8 mouse cellular contexts compared by ENCODE assay signal in genomic region chr11:68693447-68694040, GRCm38 (mm10). TPM values are rescaled to one million over a fixed set of nuclear protein-coding genes. Genes with fewer than 3 reads are reported as not detected.
A peak's percentile ranks its signal among the peaks of the same experiment; 100 is the strongest.
DNase-seq lines count a peak whose midpoint lies in the region; ATAC-seq and TF ChIP-seq lines count a peak whose summit lies in the region.

No protein-coding gene starts in this region.

- peak overlapping the region; percentile 80 for H3K4me2 ChIP-seq in heart, embryonic 12.5 days
- peak overlapping the region; percentile 55 for H3K4me2 ChIP-seq in intestine, embryonic 14.5 days (ENCODE audit: low read length)
- H3K4me2 ChIP-seq in myocyte (ENCODE audit: low read depth): peak overlapping the region; percentile 88

- peaks cover 59% of the 10 kb centered on the region for H3K79me2 ChIP-seq in myocyte (ENCODE audit: control insufficient read depth, insufficient read depth)

- no peak for TF ChIP-seq POLR2A in myocyte (IDR thresholded peaks at IDR 0.05; ENCODE audit: insufficient read length, low read depth)

- H3K9ac ChIP-seq in heart, embryonic 12.5 days: peak overlapping the region; percentile 97
- peak overlapping the region; percentile 94 for H3K9ac ChIP-seq in intestine, embryonic 14.5 days (ENCODE audit: low read length)

- H3K4me1 ChIP-seq in heart, embryonic 12.5 days (replicated peaks): peaks cover 29% of the 10 kb centered on the region
- H3K4me1 ChIP-seq in intestine, embryonic 14.5 days (replicated peaks; ENCODE audit: control insufficient read depth, insufficient read depth, low read length): peaks cover 16% of the 10 kb centered on the region

- H3K27me3 ChIP-seq in heart, embryonic 12.5 days (replicated peaks): no peaks in the 10 kb centered on the region
- H3K27me3 ChIP-seq in intestine, embryonic 14.5 days (replicated peaks; ENCODE audit: control insufficient read depth, insufficient read depth, low read length): no peaks in the 10 kb centered on the region
- no peaks in the 10 kb centered on the region for H3K27me3 ChIP-seq in myocyte (ENCODE audit: control insufficient read depth, insufficient read depth, insufficient read length)

- no peak for ATAC-seq in heart, embryonic 12.5 days (ENCODE audit: insufficient number of reproducible peaks, low FRiP score)
- ATAC-seq in intestine, embryonic 14.5 days (replicated peaks; ENCODE audit: low FRiP score, low TSS enrichment, low read depth): no peak

- WGBS in heart, embryonic 12.5 days: 7% methylated on average over 10 of the region's 10 CpGs
- WGBS in intestine, embryonic 14.5 days: 14% methylated on average over 10 of the region's 10 CpGs

- DNase-seq in heart, postnatal 10 days: no peak
- peak; percentile 31 for DNase-seq in embryo, embryonic 11 days
- DNase-seq in intestine, embryonic 14.5 days (ENCODE audit: low spot score): peak; percentile 57
- no peak for DNase-seq in Muller cell, postnatal 12 days (ENCODE audit: inconsistent ontology term)
- no peak for DNase-seq in gastrocnemius, adult 18-20 months (ENCODE audit: low spot score)
- DNase-seq in left cerebral cortex, postnatal 36 days (ENCODE audit: low spot score in 2 of 2): no peak

- peak overlapping the region; percentile 53 for H3ac ChIP-seq in myocyte (ENCODE audit: control insufficient read depth, insufficient read length)

- 0 out of 2 replicates have a peak, but pooled peaks cover 6% of the 10 kb centered on the region for H3K36me3 ChIP-seq in heart, embryonic 12.5 days
- H3K36me3 ChIP-seq in intestine, embryonic 14.5 days (ENCODE audit: control insufficient read depth, insufficient read depth, low read length): no peaks in the 10 kb centered on the region
- no peaks in the 10 kb centered on the region for H3K36me3 ChIP-seq in myocyte (ENCODE audit: control insufficient read depth, insufficient read depth)

- H3K4me3 ChIP-seq in heart, embryonic 12.5 days: peak overlapping the region; percentile 95
- peak overlapping the region; percentile 68 for H3K4me3 ChIP-seq in intestine, embryonic 14.5 days (ENCODE audit: low read depth, low read length)
- peak overlapping the region; percentile 65 for H3K4me3 ChIP-seq in myocyte

- H3K9me3 ChIP-seq in heart, embryonic 12.5 days (replicated peaks): no peaks in the 10 kb centered on the region
- H3K9me3 ChIP-seq in intestine, embryonic 14.5 days (ENCODE audit: control insufficient read depth, low read length): no peaks in the 10 kb centered on the region

- H3K27ac ChIP-seq in heart, embryonic 12.5 days (ENCODE audit: poor library complexity, severe bottlenecking): peak overlapping the region; percentile 98
- peak overlapping the region; percentile 98; the same call in 1 of the 2 replicates for H3K27ac ChIP-seq in intestine, embryonic 14.5 days (ENCODE audit: low read depth)

- intact Hi-C loops in heart, postnatal 10 days (cut with DNase I): loop anchor here (10.0 kb wide), 1 partner anchor 109 kb away; the partner anchor contains the start of gene Ccdc42
- intact Hi-C loops in left cerebral cortex, postnatal 36 days (cut with DNase I): loop anchor here (5.0 kb wide), 2 partner anchors 71 to 106 kb away; partner anchors contain the start of gene Ccdc42

TF ChIP-seq in myocyte, 11 proteins besides CTCF, POLR2A, EP300 and RAD21:
- no peak for TF ChIP-seq CEBPB (IDR thresholded peaks at IDR 0.05; ENCODE audit: insufficient read depth, poor library complexity, severe bottlenecking)
- TF ChIP-seq POLR2AphosphoS2 (IDR thresholded peaks at IDR 0.05; ENCODE audit: insufficient read length, low read depth): no peak
- TF ChIP-seq E2F4 (IDR thresholded peaks at IDR 0.05; ENCODE audit: insufficient read depth): no peak
- no peak for TF ChIP-seq MAX (IDR thresholded peaks at IDR 0.05; ENCODE audit: low read depth)
- TF ChIP-seq MYOD1 (IDR thresholded peaks at IDR 0.05; ENCODE audit: control insufficient read depth in 1 of 3, insufficient read length in 2 of 3, low read depth in 2 of 3): no peak
- no peak for TF ChIP-seq SRF (IDR thresholded peaks at IDR 0.05; ENCODE audit: control insufficient read depth, insufficient read length, low read depth)
- TF ChIP-seq TCF12 (IDR thresholded peaks at IDR 0.05; ENCODE audit: insufficient read depth, poor library complexity, severe bottlenecking): no peak
- TF ChIP-seq REST (IDR thresholded peaks at IDR 0.05; ENCODE audit: insufficient read depth, insufficient read length): no peak
- TF ChIP-seq USF1 (IDR thresholded peaks at IDR 0.05; ENCODE audit: low read depth): no peak
- no peak for TF ChIP-seq MYOG (IDR thresholded peaks at IDR 0.05; ENCODE audit: control insufficient read depth in 1 of 3, insufficient read depth in 1 of 3, insufficient read length in 2 of 3, low read depth in 2 of 3)
- no peak for TF ChIP-seq TCF3 (IDR thresholded peaks at IDR 0.05; ENCODE audit: insufficient read length, low read depth)

RNA-seq across cellular contexts. Expression of gene Myh10, which starts 2.2 kb away (rescaled TPM):
- polyA plus RNA-seq in heart, embryonic 12.5 days (2016; fragmentation: Nextera tagmentation; extraction: Ambion mirVana): 219 and 235 TPM in 2 replicates
- 100 to 1,000 TPM in 1 of 2 experiments, 10 to 100 TPM in 1; 79.4 to 100 TPM for total RNA-seq in heart, postnatal 10 days (2021)
- polyA plus RNA-seq in intestine, embryonic 14.5 days (2014; fragmentation: Nextera tagmentation; extraction: Ambion mirVana): 108 and 116 TPM in 2 replicates
- polyA plus RNA-seq in myocyte (2012; fragmentation: generic; extraction: Trizol): 20.9 TPM
- 10 to 100 TPM; 10.5 to 35.1 TPM for total RNA-seq in gastrocnemius, adult 18-20 months (2021)
- 100 to 1,000 TPM; 198 to 218 TPM for total RNA-seq in left cerebral cortex, postnatal 36 days (2021)

Comparison
In these comparisons a context has a peak if more than half of its experiments do, and no peak if none do; other contexts are left out.
1. DNase-seq: peak in embryo, embryonic 11 days (single experiment) and intestine, embryonic 14.5 days (single experiment); none in heart, postnatal 10 days (0 of 2), Muller cell, postnatal 12 days (single experiment), gastrocnemius, adult 18-20 months (single experiment) and left cerebral cortex, postnatal 36 days (0 of 2).
2. Peak in every context shown above with its lines, with median percentiles within 50 percentile points of each other: H3K4me2 ChIP-seq and H3K4me3 ChIP-seq.